22 mouse cellular contexts compared by ENCODE assay signal in genomic region chr6:100300831-100301230, GRCm38 (mm10). TPM values are rescaled to one million over a fixed set of nuclear protein-coding genes. Genes with fewer than 3 reads are reported as not detected.
DNase-seq lines count a peak whose midpoint lies in the region; ATAC-seq lines count a peak whose summit lies in the region.
"Had no signal": no experiment of that assay in that cellular context is flagged by ENCODE, and none has a peak within 500 bp of the region (broad histone marks: within the 10 kb centered on the region; RNA-seq: fewer than 3 reads in every experiment).

No protein-coding gene starts in this region.

- no peaks in the 10 kb centered on the region for H3K9me3 ChIP-seq in liver, embryonic 16.5 days (replicated peaks; ENCODE audit: control insufficient read depth, low read length)
- H3K9me3 ChIP-seq in liver, embryonic 11.5 days (ENCODE audit: control insufficient read depth, low read length), result no peaks in the 10 kb centered on the region
- no peaks in the 10 kb centered on the region for H3K9me3 ChIP-seq in embryonic facial prominence, embryonic 12.5 days
- H3K9me3 ChIP-seq: forebrain, embryonic 13.5 days; heart, embryonic 10.5 days; hindbrain, embryonic 12.5 days had no signal

- 0 out of 2 replicates have a peak, but pooled peaks have one; percentile 19 for ATAC-seq in liver, embryonic 16.5 days (ENCODE audit: low read depth)
- no peak for ATAC-seq in liver, embryonic 11.5 days (replicated peaks; ENCODE audit: low FRiP score)
- 0 out of 2 replicates have a peak, but pooled peaks have one; percentile 41 for ATAC-seq in embryonic facial prominence, embryonic 12.5 days (ENCODE audit: insufficient number of reproducible peaks, insufficient read depth, low FRiP score, low TSS enrichment)
- ATAC-seq: forebrain, embryonic 13.5 days; forebrain, postnatal 0 days; hindbrain, embryonic 16.5 days; inflammation-experienced regulatory T-cells, adult 6 months; intestine, postnatal 0 days had no signal

- no peak overlapping the region for H3K4me2 ChIP-seq in liver, embryonic 16.5 days (ENCODE audit: low read depth, low read length)
- no peak overlapping the region for H3K4me2 ChIP-seq in liver, embryonic 11.5 days
- no peak overlapping the region for H3K4me2 ChIP-seq in embryonic facial prominence, embryonic 12.5 days (replicated peaks)
- H3K4me2 ChIP-seq: embryonic facial prominence, embryonic 13.5 days; forebrain, embryonic 13.5 days; hindbrain, embryonic 12.5 days had no signal

- no peak overlapping the region for H3K4me3 ChIP-seq in liver, embryonic 16.5 days (ENCODE audit: low read depth, low read length)
- H3K4me3 ChIP-seq in liver, embryonic 11.5 days (ENCODE audit: low read depth, low read length), result no peak overlapping the region
- H3K4me3 ChIP-seq in embryonic facial prominence, embryonic 12.5 days, result no peak overlapping the region
- H3K4me3 ChIP-seq: embryonic facial prominence, embryonic 13.5 days; forebrain, embryonic 13.5 days; gastrocnemius, adult 2 months; heart, embryonic 10.5 days; hindbrain, embryonic 12.5 days had no signal

- no peaks in the 10 kb centered on the region for H3K36me3 ChIP-seq in liver, embryonic 16.5 days (ENCODE audit: control insufficient read depth, insufficient read depth)
- H3K36me3 ChIP-seq in liver, embryonic 11.5 days (ENCODE audit: control insufficient read depth, insufficient read depth, low read length), result no peaks in the 10 kb centered on the region
- H3K36me3 ChIP-seq in embryonic facial prominence, embryonic 12.5 days, result no peaks in the 10 kb centered on the region
- H3K36me3 ChIP-seq: embryonic facial prominence, embryonic 13.5 days; heart, embryonic 10.5 days; hindbrain, embryonic 12.5 days had no signal

- no peak overlapping the region for H3K9ac ChIP-seq in liver, embryonic 16.5 days (ENCODE audit: low read depth, low read length)
- H3K9ac ChIP-seq in liver, embryonic 11.5 days (ENCODE audit: low read depth, low read length), result no peak overlapping the region
- no peak overlapping the region for H3K9ac ChIP-seq in embryonic facial prominence, embryonic 12.5 days
- H3K9ac ChIP-seq: embryonic facial prominence, embryonic 13.5 days; forebrain, embryonic 13.5 days; forebrain, postnatal 0 days; hindbrain, embryonic 12.5 days had no signal

- no peaks in the 10 kb centered on the region; the same call in 1 of the 2 replicates for H3K4me1 ChIP-seq in liver, embryonic 16.5 days (ENCODE audit: control insufficient read depth, low read depth, low read length)
- H3K4me1 ChIP-seq in liver, embryonic 11.5 days (replicated peaks; ENCODE audit: control insufficient read depth, insufficient read depth, low read length), result peaks cover 6% of the 10 kb centered on the region
- H3K4me1 ChIP-seq in embryonic facial prominence, embryonic 12.5 days, result peaks cover 5% of the 10 kb centered on the region
- H3K4me1 ChIP-seq: forebrain, embryonic 13.5 days had no signal

- no peak for DNase-seq in liver, embryonic 11.5 days (ENCODE audit: low spot score)
- DNase-seq in embryo, embryonic 11 days, result peak; percentile 47
- no peak for DNase-seq in thymus, postnatal 36 days
- no peak for DNase-seq in adipocyte (ENCODE audit: low spot score)
- no peak for DNase-seq in left cerebral cortex, adult 11 months (ENCODE audit: low spot score)
- DNase-seq: adrenal gland, postnatal 10 days; cerebellum, adult 18-20 months; cerebellum, adult 9-11 months; cerebellum, postnatal 36 days; forebrain, postnatal 0 days; gastrocnemius, adult 2 months; gastrocnemius, postnatal 25 days; heart, adult 18-20 months had no signal

- no peak overlapping the region for H3K27ac ChIP-seq in liver, embryonic 16.5 days (ENCODE audit: low read length)
- H3K27ac ChIP-seq in liver, embryonic 11.5 days (ENCODE audit: low read depth, low read length), result no peak overlapping the region
- H3K27ac ChIP-seq in embryonic facial prominence, embryonic 12.5 days, result no peak overlapping the region
- H3K27ac ChIP-seq: embryonic facial prominence, embryonic 13.5 days; forebrain, embryonic 13.5 days; gastrocnemius, adult 2 months; heart, embryonic 10.5 days; hindbrain, embryonic 12.5 days had no signal

- no peaks in the 10 kb centered on the region for H3K27me3 ChIP-seq in liver, embryonic 16.5 days (ENCODE audit: control insufficient read depth, insufficient read depth, low read depth, low read length)
- no peaks in the 10 kb centered on the region for H3K27me3 ChIP-seq in liver, embryonic 11.5 days (replicated peaks; ENCODE audit: control insufficient read depth, insufficient read depth, low read length)
- H3K27me3 ChIP-seq in embryonic facial prominence, embryonic 12.5 days, result peaks cover 9% of the 10 kb centered on the region; the same call in 1 of the 2 replicates
- H3K27me3 ChIP-seq: embryonic facial prominence, embryonic 13.5 days; forebrain, embryonic 13.5 days had no signal

- 6% methylated on average over 3 of the region's 3 CpGs for WGBS in liver, embryonic 16.5 days (ENCODE audit: insufficient replicate concordance)
- WGBS in liver, embryonic 11.5 days, result 15% methylated on average over 3 of the region's 3 CpGs
- 5% methylated on average over 3 of the region's 3 CpGs for WGBS in embryonic facial prominence, embryonic 12.5 days

RNA-seq across cellular contexts. Expression of gene Rybp, which starts 13.5 kb away (rescaled TPM):
- 3.6 and 4.6 TPM in 2 replicates for polyA plus RNA-seq in liver, embryonic 16.5 days (2015; fragmentation: Nextera tagmentation; extraction: Ambion mirVana)
- polyA plus RNA-seq in liver, embryonic 11.5 days (2014; fragmentation: Nextera tagmentation; extraction: Ambion mirVana), result 8.7 and 11.2 TPM in 2 replicates
- polyA plus RNA-seq in embryonic facial prominence, embryonic 12.5 days (2016; fragmentation: Nextera tagmentation; extraction: Ambion mirVana), result 25.3 and 25.7 TPM in 2 replicates
